Mouse (Mus musculus): ENCODE measurements around the gene Kcnq5. TPM values are rescaled to one million over a fixed set of nuclear protein-coding genes. Genes with fewer than 3 reads are reported as not detected.

Gene Kcnq5
- polyA plus RNA-seq, 1 experiment from 2014 or later, result 1.3 TPM

DNA sequence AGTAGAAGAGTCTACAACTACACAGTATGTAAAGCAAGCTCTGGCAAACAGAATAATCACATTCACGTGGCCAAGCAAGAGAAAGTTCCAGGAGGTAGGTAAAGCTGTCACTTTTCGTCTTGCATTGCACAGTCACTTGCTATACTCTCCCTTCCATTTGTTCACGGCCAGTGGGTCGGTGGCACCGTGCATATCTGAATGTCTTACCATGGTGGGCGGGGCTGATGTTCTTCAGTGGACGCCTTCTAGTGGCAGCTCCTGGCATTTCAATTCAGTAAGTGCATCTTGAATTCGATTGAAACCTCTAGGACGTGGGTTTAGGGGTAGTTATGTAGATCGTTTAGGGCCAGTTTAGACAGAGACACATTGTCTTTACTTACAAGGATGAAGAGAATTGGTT lies 439.7 kb downstream of the Kcnq5 start:
- H3K27me3 ChIP-seq (ENCODE audit: control insufficient read depth, insufficient read depth, low read length), result no peaks in the 10 kb centered on the region
- no peak overlapping the region for H3K9ac ChIP-seq (ENCODE audit: low read depth, low read length)
- ATAC-seq (ENCODE audit: low FRiP score) (no peak), DNase-seq (ENCODE audit: low spot score) (peak; percentile 22)
- no peak overlapping the region for H3K4me2 ChIP-seq (replicated peaks; ENCODE audit: low read depth, low read length)
- no peaks in the 10 kb centered on the region for H3K9me3 ChIP-seq (ENCODE audit: control insufficient read depth, low read length)
- no peaks in the 10 kb centered on the region for H3K36me3 ChIP-seq (ENCODE audit: control insufficient read depth, insufficient read depth, low read length)
- H3K4me1 ChIP-seq (replicated peaks; ENCODE audit: control insufficient read depth, insufficient read depth, low read length), result no peaks in the 10 kb centered on the region
- no peak overlapping the region for H3K27ac ChIP-seq (ENCODE audit: low read depth, low read length)
- 79% methylated on average over 10 of the region's 10 CpGs for WGBS
- no peak overlapping the region for H3K4me3 ChIP-seq (ENCODE audit: low read depth, low read length)

DNA sequence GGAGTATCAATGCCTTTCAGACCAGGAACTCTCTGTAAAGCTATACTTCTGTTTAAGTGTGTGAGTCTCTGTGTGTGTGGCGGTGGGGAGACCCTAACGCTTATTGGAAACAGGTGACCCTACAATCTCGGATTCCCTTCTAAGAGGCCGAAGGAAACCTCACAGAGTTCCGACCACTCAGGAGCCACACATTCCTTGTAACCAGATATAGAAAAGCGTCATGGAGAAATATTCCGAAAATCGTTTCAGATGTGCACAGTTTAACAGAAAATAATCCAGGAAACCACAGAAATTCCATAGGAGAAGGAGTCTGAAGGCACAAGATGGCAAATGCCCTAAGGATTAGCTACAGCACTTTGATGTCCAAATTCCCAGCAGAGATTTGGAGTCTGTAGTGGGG lies 440.3 kb downstream of the Kcnq5 start:
- no peaks in the 10 kb centered on the region for H3K36me3 ChIP-seq (ENCODE audit: control insufficient read depth, insufficient read depth, low read length)
- no peak overlapping the region for H3K9ac ChIP-seq (ENCODE audit: low read depth, low read length)
- DNase-seq (ENCODE audit: low spot score) (peak; percentile 10), ATAC-seq (ENCODE audit: low FRiP score) (no peak)
- H3K9me3 ChIP-seq (ENCODE audit: control insufficient read depth, low read length), result no peaks in the 10 kb centered on the region
- H3K27ac ChIP-seq (ENCODE audit: low read depth, low read length), result no peak overlapping the region
- no peaks in the 10 kb centered on the region for H3K27me3 ChIP-seq (ENCODE audit: control insufficient read depth, insufficient read depth, low read length)
- no peak overlapping the region for H3K4me2 ChIP-seq (replicated peaks; ENCODE audit: low read depth, low read length)
- H3K4me1 ChIP-seq (replicated peaks; ENCODE audit: control insufficient read depth, insufficient read depth, low read length), result no peaks in the 10 kb centered on the region
- no peak overlapping the region for H3K4me3 ChIP-seq (ENCODE audit: low read depth, low read length)
- 77% methylated on average over 8 of the region's 8 CpGs for WGBS

DNA sequence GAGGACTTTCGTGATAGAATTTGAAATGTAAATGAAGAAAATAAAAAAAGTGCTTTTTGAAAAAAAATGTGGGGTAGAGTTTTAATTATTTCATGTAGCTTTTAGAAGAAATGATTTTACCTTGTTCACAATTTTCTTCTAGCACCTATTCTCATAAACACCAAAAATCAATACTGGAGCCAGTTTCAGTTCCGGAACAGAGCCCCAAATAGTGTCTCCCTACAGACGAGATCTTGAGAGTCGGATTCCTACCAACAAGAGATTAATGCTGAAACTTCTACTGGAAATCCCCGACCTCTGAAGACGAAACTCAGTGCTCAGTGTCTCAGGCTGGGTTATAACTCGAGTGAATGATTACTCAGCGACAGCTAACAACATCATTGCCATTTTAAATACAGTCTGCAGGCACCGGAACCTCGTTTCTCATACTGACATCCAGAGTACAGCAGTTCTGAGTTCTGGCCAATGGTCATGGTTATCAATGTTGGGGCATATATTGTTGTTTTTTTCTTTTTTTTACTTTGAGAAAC lies 441.6 kb downstream of the Kcnq5 start:
- DNase-seq (ENCODE audit: low spot score), result no peak
- H3K27ac ChIP-seq (ENCODE audit: low read depth, low read length), result no peak overlapping the region
- no peak for ATAC-seq (ENCODE audit: low FRiP score)
- no peak overlapping the region for H3K4me3 ChIP-seq (ENCODE audit: low read depth, low read length)
- no peaks in the 10 kb centered on the region for H3K4me1 ChIP-seq (replicated peaks; ENCODE audit: control insufficient read depth, insufficient read depth, low read length)
- no peaks in the 10 kb centered on the region for H3K36me3 ChIP-seq (ENCODE audit: control insufficient read depth, insufficient read depth, low read length)
- 86% methylated on average over 10 of the region's 10 CpGs for WGBS
- H3K27me3 ChIP-seq (ENCODE audit: control insufficient read depth, insufficient read depth, low read length), result no peaks in the 10 kb centered on the region
- no peaks in the 10 kb centered on the region for H3K9me3 ChIP-seq (ENCODE audit: control insufficient read depth, low read length)
- no peak overlapping the region for H3K9ac ChIP-seq (ENCODE audit: low read depth, low read length)
- H3K4me2 ChIP-seq (replicated peaks; ENCODE audit: low read depth, low read length), result no peak overlapping the region

DNA sequence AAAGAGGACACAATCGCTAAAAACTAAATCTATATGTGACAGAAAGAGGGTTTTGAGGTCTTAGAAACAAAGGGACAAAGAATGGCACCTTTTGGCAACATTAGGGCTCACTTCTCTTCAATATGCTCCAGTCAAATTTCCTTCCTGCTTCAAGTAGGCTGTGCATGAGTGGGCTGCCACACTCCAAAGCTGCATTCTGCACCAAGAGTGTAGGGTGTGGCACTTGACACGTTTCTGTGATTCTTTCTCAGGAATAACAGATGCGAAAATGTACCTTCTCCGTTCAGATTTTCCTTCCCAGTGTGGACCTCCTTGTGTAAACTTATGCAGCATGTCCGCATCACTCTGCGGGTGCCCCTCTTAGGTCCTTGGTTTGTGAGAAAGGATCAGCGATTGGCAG lies 455.1 kb downstream of the Kcnq5 start:
- no peaks in the 10 kb centered on the region for H3K9me3 ChIP-seq (ENCODE audit: control insufficient read depth, low read length)
- H3K4me3 ChIP-seq (ENCODE audit: low read depth, low read length), result no peak overlapping the region
- no peaks in the 10 kb centered on the region for H3K27me3 ChIP-seq (ENCODE audit: control insufficient read depth, insufficient read depth, low read length)
- H3K36me3 ChIP-seq (ENCODE audit: control insufficient read depth, insufficient read depth, low read length), result no peaks in the 10 kb centered on the region
- no peak overlapping the region for H3K27ac ChIP-seq (ENCODE audit: low read depth, low read length)
- ATAC-seq (ENCODE audit: low FRiP score) (no peak), DNase-seq (ENCODE audit: low spot score) (no peak)
- no peak overlapping the region for H3K9ac ChIP-seq (ENCODE audit: low read depth, low read length)
- H3K4me2 ChIP-seq (replicated peaks; ENCODE audit: low read depth, low read length), result no peak overlapping the region
- WGBS, result 85% methylated on average over 7 of the region's 7 CpGs
- no peaks in the 10 kb centered on the region for H3K4me1 ChIP-seq (replicated peaks; ENCODE audit: control insufficient read depth, insufficient read depth, low read length)

DNA sequence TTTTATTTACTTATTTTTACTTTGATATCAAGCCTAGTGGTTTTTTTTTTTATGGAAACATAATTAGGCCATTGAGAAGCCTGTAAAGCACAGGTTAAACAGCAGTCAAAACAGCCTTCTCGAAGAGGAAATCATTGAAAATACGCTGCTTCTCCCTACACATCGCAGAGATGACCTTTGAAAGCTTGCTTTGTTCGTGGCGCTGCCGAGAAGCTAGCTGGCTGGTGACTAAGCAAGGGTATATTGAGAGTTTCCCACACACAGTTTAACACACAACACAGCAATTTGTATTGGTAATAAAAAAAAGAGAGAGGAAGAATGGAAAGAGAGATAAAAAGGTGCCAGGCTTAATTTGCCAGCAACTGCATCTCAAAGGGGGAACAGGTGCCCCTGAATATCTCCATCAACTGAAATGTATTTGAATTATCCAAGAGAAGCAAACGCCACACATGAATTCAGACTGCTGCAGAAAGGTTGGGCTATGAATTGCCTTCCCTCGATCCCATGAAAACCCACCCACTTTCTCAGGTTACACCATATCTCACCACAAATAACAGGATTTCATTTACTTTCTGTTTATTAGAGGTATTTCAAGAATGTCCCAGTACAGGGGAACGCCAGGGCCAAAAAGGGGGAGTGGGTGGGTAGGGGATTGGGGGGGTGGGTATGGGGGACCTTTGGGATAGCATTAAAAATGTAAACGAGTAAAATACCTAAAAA lies 461.8 kb downstream of the Kcnq5 start:
- ATAC-seq (ENCODE audit: low FRiP score), result no peak

DNA sequence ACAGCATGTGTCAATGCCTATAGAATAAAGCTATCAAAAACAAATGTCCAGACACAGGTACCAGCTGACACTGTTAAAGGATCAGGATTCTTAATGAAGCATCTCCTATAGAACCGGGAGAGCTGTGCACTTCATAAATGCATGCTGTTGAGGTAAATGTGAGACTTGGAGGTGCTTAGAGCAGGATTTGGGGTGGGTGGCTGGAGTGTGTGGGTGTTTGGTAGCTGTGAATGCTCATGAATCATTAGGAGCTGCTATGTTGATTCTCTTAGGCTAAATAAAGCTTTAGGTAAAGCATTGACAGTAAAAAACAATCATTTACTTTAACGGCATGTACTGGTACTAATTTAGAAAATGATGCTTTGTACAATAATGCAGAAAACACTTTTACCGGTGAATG lies 465.4 kb downstream of the Kcnq5 start:
- H3K4me2 ChIP-seq (replicated peaks; ENCODE audit: low read depth, low read length), result no peak overlapping the region
- no peak for ATAC-seq (ENCODE audit: low FRiP score)
- WGBS, result 94% methylated on average over 3 of the region's 3 CpGs

More for the DNA sequence above, 461.8 kb downstream of the Kcnq5 start:
- Histone ChIP-seq H3K4me2 (replicated peaks; ENCODE audit: low read depth, low read length) (no peak overlapping the region), H3K27ac (ENCODE audit: low read depth, low read length) (no peak overlapping the region), H3K9ac (ENCODE audit: low read depth, low read length) (no peak overlapping the region), H3K36me3 (ENCODE audit: control insufficient read depth, insufficient read depth, low read length) (no peaks in the 10 kb centered on the region), H3K9me3 (ENCODE audit: control insufficient read depth, low read length) (no peaks in the 10 kb centered on the region), H3K4me3 (ENCODE audit: low read depth, low read length) (no peak overlapping the region), H3K27me3 (ENCODE audit: control insufficient read depth, insufficient read depth, low read length) (no peaks in the 10 kb centered on the region), H3K4me1 (replicated peaks; ENCODE audit: control insufficient read depth, insufficient read depth, low read length) (no peaks in the 10 kb centered on the region)
- 64% methylated on average over 10 of the region's 10 CpGs for WGBS
- no peak for DNase-seq (ENCODE audit: low spot score)

DNA sequence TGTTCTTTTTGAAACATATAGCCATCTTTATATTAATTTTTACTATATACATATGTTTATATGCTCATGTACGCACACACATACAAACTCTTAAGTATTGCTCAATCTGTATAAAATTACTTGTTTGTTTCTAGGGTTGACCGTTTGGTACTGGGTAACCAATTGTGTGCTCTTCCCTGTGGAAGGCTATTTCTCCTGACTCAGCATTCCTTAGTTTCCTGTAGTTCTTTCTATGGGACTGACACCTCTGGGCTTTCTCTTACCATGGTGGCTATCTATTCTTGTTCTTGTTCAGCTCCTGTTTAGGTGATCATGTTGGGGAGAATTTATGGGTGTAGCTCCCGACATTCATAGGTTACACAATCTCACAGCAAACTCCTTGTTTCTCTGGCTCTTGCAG lies 473.1 kb downstream of the Kcnq5 start:
- Histone ChIP-seq H3K4me1 (replicated peaks; ENCODE audit: control insufficient read depth, insufficient read depth, low read length) (no peaks in the 10 kb centered on the region), H3K9me3 (ENCODE audit: control insufficient read depth, low read length) (no peaks in the 10 kb centered on the region), H3K4me2 (replicated peaks; ENCODE audit: low read depth, low read length) (no peak overlapping the region), H3K27ac (ENCODE audit: low read depth, low read length) (no peak overlapping the region), H3K4me3 (ENCODE audit: low read depth, low read length) (no peak overlapping the region), H3K9ac (ENCODE audit: low read depth, low read length) (no peak overlapping the region), H3K36me3 (ENCODE audit: control insufficient read depth, insufficient read depth, low read length) (no peaks in the 10 kb centered on the region), H3K27me3 (ENCODE audit: control insufficient read depth, insufficient read depth, low read length) (no peaks in the 10 kb centered on the region)
- 91% methylated on average over 3 of the region's 3 CpGs for WGBS
- ATAC-seq (ENCODE audit: low FRiP score) (no peak), DNase-seq (ENCODE audit: low spot score) (no peak)

More for the DNA sequence above, 465.4 kb downstream of the Kcnq5 start:
- H3K4me3 ChIP-seq (ENCODE audit: low read depth, low read length), result no peak overlapping the region
- no peak overlapping the region for H3K9ac ChIP-seq (ENCODE audit: low read depth, low read length)
- H3K4me1 ChIP-seq (replicated peaks; ENCODE audit: control insufficient read depth, insufficient read depth, low read length), result no peaks in the 10 kb centered on the region
- H3K27ac ChIP-seq (ENCODE audit: low read depth, low read length), result no peak overlapping the region
- no peaks in the 10 kb centered on the region for H3K36me3 ChIP-seq (ENCODE audit: control insufficient read depth, insufficient read depth, low read length)
- no peaks in the 10 kb centered on the region for H3K9me3 ChIP-seq (ENCODE audit: control insufficient read depth, low read length)
- H3K27me3 ChIP-seq (ENCODE audit: control insufficient read depth, insufficient read depth, low read length), result no peaks in the 10 kb centered on the region
- no peak for DNase-seq (ENCODE audit: low spot score)

DNA sequence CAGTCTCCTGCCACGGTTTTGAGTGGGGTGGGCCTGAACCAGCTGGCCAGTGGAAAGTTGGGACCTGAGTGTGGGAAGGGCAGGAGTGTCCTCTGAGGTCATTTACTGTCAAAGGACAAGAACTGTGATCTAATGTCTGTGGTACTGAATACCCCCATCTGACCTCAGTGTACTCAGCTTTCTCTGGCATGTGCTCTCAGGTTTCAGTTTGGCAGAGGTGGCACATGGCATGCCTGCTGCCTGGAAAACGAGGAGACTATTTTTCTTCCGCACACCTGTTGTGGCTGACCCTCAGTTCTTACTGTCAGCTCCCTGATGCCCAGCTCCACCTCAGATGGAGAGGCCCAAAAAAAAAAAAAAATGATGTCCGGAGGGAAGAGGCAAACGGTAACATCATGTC lies 475.5 kb downstream of the Kcnq5 start:
- H3K9me3 ChIP-seq (ENCODE audit: control insufficient read depth, low read length), result no peaks in the 10 kb centered on the region
- no peak overlapping the region for H3K4me2 ChIP-seq (replicated peaks; ENCODE audit: low read depth, low read length)
- no peak overlapping the region for H3K9ac ChIP-seq (ENCODE audit: low read depth, low read length)
- H3K27ac ChIP-seq (ENCODE audit: low read depth, low read length), result no peak overlapping the region
- 68% methylated on average over 5 of the region's 5 CpGs for WGBS
- ATAC-seq (ENCODE audit: low FRiP score), result no peak
- no peaks in the 10 kb centered on the region for H3K36me3 ChIP-seq (ENCODE audit: control insufficient read depth, insufficient read depth, low read length)
- DNase-seq (ENCODE audit: low spot score), result no peak
- H3K27me3 ChIP-seq (ENCODE audit: control insufficient read depth, insufficient read depth, low read length), result no peaks in the 10 kb centered on the region
- H3K4me3 ChIP-seq (ENCODE audit: low read depth, low read length), result no peak overlapping the region
- no peaks in the 10 kb centered on the region for H3K4me1 ChIP-seq (replicated peaks; ENCODE audit: control insufficient read depth, insufficient read depth, low read length)

DNA sequence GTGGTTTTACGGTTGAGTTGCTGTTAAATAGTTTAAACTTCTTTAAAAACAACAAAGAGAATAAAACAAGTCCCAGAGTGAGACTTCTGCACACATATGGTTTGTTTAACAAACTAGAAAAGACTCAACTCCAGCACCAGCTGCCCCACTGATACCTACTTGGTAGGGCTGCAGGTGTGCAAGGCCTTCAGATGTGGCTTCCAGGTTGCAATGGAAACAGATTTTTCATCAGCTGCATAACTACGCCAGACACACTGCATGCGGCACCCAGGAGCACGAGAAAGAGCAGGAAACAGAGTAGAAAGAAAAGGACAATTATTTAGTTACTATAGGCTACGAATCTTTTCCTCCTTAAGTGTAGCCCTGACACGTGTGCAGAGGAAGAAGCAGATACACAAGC lies 492.4 kb downstream of the Kcnq5 start:
- no peaks in the 10 kb centered on the region for H3K4me1 ChIP-seq (replicated peaks; ENCODE audit: control insufficient read depth, insufficient read depth, low read length)
- H3K27ac ChIP-seq (ENCODE audit: low read depth, low read length), result no peak overlapping the region
- WGBS, result 86% methylated on average over 6 of the region's 6 CpGs
- DNase-seq (ENCODE audit: low spot score) (no peak), ATAC-seq (ENCODE audit: low FRiP score) (no peak)
- H3K9me3 ChIP-seq (ENCODE audit: control insufficient read depth, low read length), result no peaks in the 10 kb centered on the region
- no peak overlapping the region for H3K9ac ChIP-seq (ENCODE audit: low read depth, low read length)
- no peak overlapping the region for H3K4me2 ChIP-seq (replicated peaks; ENCODE audit: low read depth, low read length)
- H3K27me3 ChIP-seq (ENCODE audit: control insufficient read depth, insufficient read depth, low read length), result no peaks in the 10 kb centered on the region
- H3K4me3 ChIP-seq (ENCODE audit: low read depth, low read length), result no peak overlapping the region
- H3K36me3 ChIP-seq (ENCODE audit: control insufficient read depth, insufficient read depth, low read length), result no peaks in the 10 kb centered on the region

Data from hindbrain, embryonic 11.5 days (tissue).